23 mouse cellular contexts compared by ENCODE assay signal in the genomic region with DNA sequence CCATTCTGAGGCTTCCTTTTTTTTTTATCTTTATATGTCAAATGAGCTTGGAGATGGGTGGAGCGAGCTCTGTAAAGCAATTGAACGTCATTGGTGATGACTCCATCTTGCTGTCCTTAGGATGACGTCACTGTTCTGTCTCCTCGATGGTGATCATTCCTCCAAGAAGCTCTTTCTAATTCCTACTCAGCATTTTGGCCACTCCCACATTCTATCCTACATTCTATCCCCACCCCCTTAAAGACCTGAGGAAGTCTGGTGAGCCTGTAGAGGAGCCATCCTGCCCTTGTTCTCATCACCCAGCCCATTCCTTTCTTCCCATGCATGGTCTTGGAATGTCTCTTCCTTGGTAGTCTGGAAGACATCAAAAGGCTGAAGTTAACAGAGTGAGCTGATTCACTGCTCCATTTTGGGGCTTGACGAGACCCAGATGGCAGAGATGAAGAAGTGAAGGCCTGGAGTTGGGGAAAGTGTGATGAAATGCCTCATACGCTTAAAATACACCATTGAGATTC. TPM values are rescaled to one million over a fixed set of nuclear protein-coding genes. Genes with fewer than 3 reads are reported as not detected.
"Had no signal": no experiment of that assay in that cellular context is flagged by ENCODE, and none has a peak within 500 bp of the region (broad histone marks: within the 10 kb centered on the region; RNA-seq: fewer than 3 reads in every experiment).

No protein-coding gene starts in this region.

- H3K4me3 ChIP-seq: liver, embryonic 13.5 days; neural tube, embryonic 12.5 days; neural tube, embryonic 15.5 days had no signal

- H3K4me2 ChIP-seq: liver, embryonic 13.5 days; midbrain, embryonic 11.5 days; neural tube, embryonic 12.5 days; neural tube, embryonic 15.5 days had no signal

- H3K4me1 ChIP-seq: liver, embryonic 13.5 days had no signal

- H3K9me3 ChIP-seq: liver, embryonic 13.5 days; neural tube, embryonic 12.5 days; neural tube, embryonic 15.5 days had no signal

- H3K9ac ChIP-seq: liver, embryonic 13.5 days; neural tube, embryonic 12.5 days; neural tube, embryonic 15.5 days had no signal

- H3K36me3 ChIP-seq: liver, embryonic 13.5 days; neural tube, embryonic 12.5 days; neural tube, embryonic 15.5 days had no signal

- DNase-seq: kidney, adult 9 months; kidney, postnatal 14 days; kidney, postnatal 4 days; liver, embryonic 13.5 days; lung, adult 2 months; lung, postnatal 14 days; lung, postnatal 4 days; midbrain, embryonic 14.5 days; right cerebral cortex, adult 18-20 months; right cerebral cortex, postnatal 14 days; spleen, adult 18-20 months; thymus, postnatal 25 days had no signal

- H3K27ac ChIP-seq: liver, embryonic 13.5 days; neural tube, embryonic 12.5 days; neural tube, embryonic 15.5 days had no signal

- H3K27me3 ChIP-seq: neural tube, embryonic 12.5 days; neural tube, embryonic 15.5 days had no signal

RNA-seq across cellular contexts. Expression of a gene that starts 5.1 kb away (rescaled TPM):
- total RNA-seq: megakaryocyte progenitor cell, adult 5-6 weeks had no signal

RNA-seq across cellular contexts. Expression of a gene that starts 24.4 kb away (rescaled TPM):
- total RNA-seq: liver, adult 2 months; megakaryocyte-erythroid progenitor cell, adult 5-6 weeks had no signal

RNA-seq across cellular contexts. Expression of a gene that starts 51.4 kb away (rescaled TPM):
- total RNA-seq: megakaryocyte progenitor cell, adult 5-6 weeks; megakaryocyte-erythroid progenitor cell, adult 5-6 weeks had no signal
- polyA plus RNA-seq: liver, embryonic 13.5 days; liver, embryonic 16.5 days had no signal

RNA-seq across cellular contexts. Expression of a gene that starts 56.1 kb away (rescaled TPM):
- total RNA-seq: layer of hippocampus, adult 18-20 months; layer of hippocampus, postnatal 14 days; left cerebral cortex, adult 18-20 months; left cerebral cortex, postnatal 36 days; liver, adult 2 months; megakaryocyte progenitor cell, adult 5-6 weeks; megakaryocyte-erythroid progenitor cell, adult 5-6 weeks had no signal
- polyA plus RNA-seq: liver, adult 2 months; liver, embryonic 13.5 days; liver, embryonic 16.5 days; midbrain, embryonic 11.5 days had no signal
